Mouse (Mus musculus): Measurements from ENCODE around the gene 1700020A23Rik. TPM values are rescaled to one million over a fixed set of nuclear protein-coding genes. Genes with fewer than 3 reads are reported as not detected.

Gene 1700020A23Rik
- polyA plus RNA-seq, 1 experiment, result not detected

DNA sequence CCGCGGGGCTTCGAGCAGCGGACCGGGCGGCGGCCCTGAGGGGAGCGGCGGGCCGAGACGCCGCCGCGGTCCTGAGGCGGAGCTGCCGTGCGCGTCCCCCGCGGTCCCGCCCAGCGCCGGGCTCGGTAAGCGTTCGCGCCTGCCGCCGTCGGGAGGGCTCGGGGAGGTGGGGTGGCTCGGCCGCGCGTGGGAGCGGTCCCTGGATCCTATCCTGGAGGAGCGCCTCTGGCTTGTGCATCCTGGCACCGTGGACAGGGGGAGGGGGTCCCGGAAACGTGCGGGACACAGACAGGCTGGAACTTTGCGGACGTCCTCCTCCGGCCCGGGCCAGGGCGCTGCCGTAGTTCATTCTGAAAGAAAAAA, 45.4 kb downstream of the 1700020A23Rik start:
- Histone ChIP-seq H3K4me3 (replicated peaks; ENCODE audit: control insufficient read depth, low read depth, low read length) (peak overlapping the region; percentile 98), H3K27ac (ENCODE audit: control insufficient read depth, insufficient read depth, low read depth, low read length, poor library complexity) (peak overlapping the region; percentile 89), H3K4me1 (ENCODE audit: control insufficient read depth, insufficient read depth, low read length) (no peaks in the 10 kb centered on the region; the same call in 1 of the 2 replicates)
- WGBS, result under 1% methylated on average over 47 of the region's 47 CpGs
- TF ChIP-seq POLR2A (IDR thresholded peaks at IDR 0.05; ENCODE audit: borderline replicate concordance, control insufficient read depth, low read depth, low read length), result no peak
- TF ChIP-seq CTCF (IDR thresholded peaks at IDR 0.05; ENCODE audit: control insufficient read depth, insufficient read depth, low read length), result no peak

DNA sequence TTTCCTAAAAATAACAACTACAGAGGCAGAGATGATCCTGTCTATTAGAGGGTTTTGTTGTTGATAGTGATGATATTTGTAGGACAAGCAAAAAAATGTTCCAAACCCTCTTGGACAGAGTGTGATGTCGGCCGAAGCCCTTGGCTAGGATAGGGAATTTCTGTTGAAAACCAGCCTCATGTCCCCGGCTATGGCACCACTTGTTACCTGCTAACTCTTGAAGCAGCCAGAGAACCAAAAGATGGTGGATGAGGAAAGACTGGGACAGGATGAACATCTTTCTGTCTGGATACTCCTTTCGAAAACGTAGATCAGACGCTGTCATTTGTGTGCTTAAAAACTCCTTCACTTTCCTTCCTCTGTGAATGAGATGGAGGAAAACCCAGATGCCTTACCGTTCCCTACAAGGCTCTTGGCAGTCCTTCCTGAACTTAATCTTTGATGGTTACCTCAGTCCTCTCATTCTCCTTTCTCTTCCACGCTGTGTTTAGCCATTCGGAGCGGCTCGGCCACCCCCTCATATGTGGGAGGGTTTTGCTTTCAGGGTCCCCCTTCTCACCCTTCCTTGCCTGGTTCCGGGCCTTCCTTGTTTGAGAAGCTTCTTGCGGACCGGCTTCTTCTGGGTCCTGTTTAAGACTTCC, 46.1 kb downstream of the 1700020A23Rik start:
- Histone ChIP-seq H3K4me1 (ENCODE audit: control insufficient read depth, insufficient read depth, low read length) (no peaks in the 10 kb centered on the region; the same call in 1 of the 2 replicates), H3K4me3 (replicated peaks; ENCODE audit: control insufficient read depth, low read depth, low read length) (peak overlapping the region; percentile 37), H3K27ac (ENCODE audit: control insufficient read depth, insufficient read depth, low read depth, low read length, poor library complexity) (no peak overlapping the region)
- TF ChIP-seq CTCF (IDR thresholded peaks at IDR 0.05; ENCODE audit: control insufficient read depth, insufficient read depth, low read length) (no peak), POLR2A (IDR thresholded peaks at IDR 0.05; ENCODE audit: borderline replicate concordance, control insufficient read depth, low read depth, low read length) (no peak)
- 53% methylated on average over 14 of the region's 14 CpGs for WGBS

DNA sequence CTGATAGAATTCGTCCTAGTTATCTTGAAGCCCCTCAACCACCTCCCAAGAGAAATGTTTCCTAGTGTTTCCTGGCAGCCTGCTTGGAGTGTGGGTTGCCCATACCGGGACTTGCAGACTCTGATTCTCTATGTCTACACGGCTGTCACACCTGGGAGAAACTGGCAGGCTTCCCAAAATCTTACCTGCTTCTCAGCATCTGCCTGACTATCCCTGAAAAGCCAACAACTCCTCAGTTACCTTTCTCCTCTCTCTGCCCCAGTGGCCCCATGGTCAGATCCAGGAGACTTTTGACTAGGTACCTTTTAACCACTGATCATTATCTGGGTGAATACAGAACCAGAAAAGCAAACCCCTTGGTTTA, 46.6 kb downstream of the 1700020A23Rik start:
- no peak overlapping the region for H3K4me3 ChIP-seq (replicated peaks; ENCODE audit: control insufficient read depth, low read depth, low read length)
- H3K4me1 ChIP-seq (ENCODE audit: control insufficient read depth, insufficient read depth, low read length), result no peaks in the 10 kb centered on the region; the same call in 1 of the 2 replicates
- WGBS, result 41% methylated on average over 3 of the region's 3 CpGs
- H3K27ac ChIP-seq (ENCODE audit: control insufficient read depth, insufficient read depth, low read depth, low read length, poor library complexity), result no peak overlapping the region
- TF ChIP-seq CTCF (IDR thresholded peaks at IDR 0.05; ENCODE audit: control insufficient read depth, insufficient read depth, low read length) (no peak), POLR2A (IDR thresholded peaks at IDR 0.05; ENCODE audit: borderline replicate concordance, control insufficient read depth, low read depth, low read length) (no peak)

DNA sequence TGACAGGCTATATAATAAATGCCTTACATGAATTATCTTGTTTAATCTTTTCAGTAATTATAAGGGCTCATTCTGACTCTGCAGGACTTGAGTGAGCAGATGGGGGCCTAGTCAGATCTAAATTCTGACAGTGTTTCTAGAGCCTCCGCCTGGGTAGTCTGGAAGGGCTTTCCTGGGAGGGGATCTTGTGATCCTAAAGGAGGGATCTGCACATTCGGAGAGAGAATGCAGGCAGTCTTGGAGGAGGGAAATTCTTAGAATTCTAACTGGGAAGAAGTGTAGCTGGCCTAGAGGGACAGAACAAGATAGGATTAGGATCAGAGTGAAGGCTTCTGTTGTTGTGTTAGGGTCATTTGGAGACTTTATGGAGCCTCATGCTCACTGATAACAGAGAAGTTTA, 47.2 kb downstream of the 1700020A23Rik start:
- H3K4me3 ChIP-seq (replicated peaks; ENCODE audit: control insufficient read depth, low read depth, low read length), result no peak overlapping the region
- no peaks in the 10 kb centered on the region; the same call in 1 of the 2 replicates for H3K4me1 ChIP-seq (ENCODE audit: control insufficient read depth, insufficient read depth, low read length)

DNA sequence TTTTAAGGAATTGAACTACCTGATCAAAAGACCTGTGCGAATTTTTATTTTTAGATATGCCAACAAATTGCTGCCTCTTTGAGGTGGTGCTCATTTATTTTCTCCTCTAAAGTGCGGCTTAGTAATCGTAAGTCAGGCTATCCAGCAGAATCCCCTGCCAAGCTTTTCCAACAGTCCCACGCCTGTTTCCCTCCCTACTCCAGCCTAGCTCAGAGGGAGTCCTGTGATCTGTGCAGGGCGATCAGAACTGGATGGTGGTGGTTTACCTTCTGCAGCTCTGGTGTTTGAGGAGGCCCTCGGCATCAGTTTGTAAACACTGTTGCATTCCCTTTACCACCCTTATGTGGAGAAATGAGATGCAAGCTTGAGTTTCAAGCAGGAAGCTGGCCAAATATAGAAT, 48.4 kb downstream of the 1700020A23Rik start:
- H3K4me3 ChIP-seq (replicated peaks; ENCODE audit: control insufficient read depth, low read depth, low read length), result no peak overlapping the region
- TF ChIP-seq CTCF (IDR thresholded peaks at IDR 0.05; ENCODE audit: control insufficient read depth, insufficient read depth, low read length) (no peak), POLR2A (IDR thresholded peaks at IDR 0.05; ENCODE audit: borderline replicate concordance, control insufficient read depth, low read depth, low read length) (no peak)
- no peak overlapping the region for H3K27ac ChIP-seq (ENCODE audit: control insufficient read depth, insufficient read depth, low read depth, low read length, poor library complexity)
- H3K4me1 ChIP-seq (ENCODE audit: control insufficient read depth, insufficient read depth, low read length), result no peaks in the 10 kb centered on the region; the same call in 1 of the 2 replicates
- 76% methylated on average over 6 of the region's 6 CpGs for WGBS

More for the DNA sequence above, 47.2 kb downstream of the 1700020A23Rik start:
- WGBS, result 87% methylated on average over 2 of the region's 2 CpGs
- TF ChIP-seq CTCF (IDR thresholded peaks at IDR 0.05; ENCODE audit: control insufficient read depth, insufficient read depth, low read length) (no peak), POLR2A (IDR thresholded peaks at IDR 0.05; ENCODE audit: borderline replicate concordance, control insufficient read depth, low read depth, low read length) (no peak)
- no peak overlapping the region for H3K27ac ChIP-seq (ENCODE audit: control insufficient read depth, insufficient read depth, low read depth, low read length, poor library complexity)

DNA sequence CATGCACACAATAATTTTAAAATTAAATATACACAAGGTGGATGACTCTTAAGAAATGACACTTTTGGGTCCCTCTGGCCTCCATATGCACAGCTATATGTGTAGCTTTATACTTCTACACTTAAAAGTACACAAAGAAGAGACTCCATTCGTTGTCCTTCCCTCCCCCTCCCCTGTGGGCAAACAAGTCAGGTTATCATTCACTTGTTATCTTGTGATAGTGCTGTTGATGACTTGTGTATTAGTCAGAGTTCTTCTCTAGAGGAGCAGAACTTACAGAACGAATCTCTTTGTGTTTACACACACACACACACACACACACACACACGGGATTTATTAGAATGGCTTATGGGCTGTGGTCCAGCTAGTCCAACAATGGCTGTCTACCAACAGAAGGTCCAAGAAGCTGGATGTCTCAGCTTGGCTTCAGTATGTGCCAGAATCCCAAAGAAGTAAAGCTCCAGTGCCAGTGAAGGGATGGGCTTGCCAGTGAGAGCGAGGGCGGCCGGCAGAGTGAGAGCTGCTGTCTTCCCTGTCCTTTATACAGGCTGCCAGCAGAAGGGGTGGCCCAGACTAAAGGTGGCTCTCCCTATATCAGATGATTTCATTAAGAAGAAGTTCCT, 49.8 kb downstream of the 1700020A23Rik start:
- Histone ChIP-seq H3K4me3 (replicated peaks; ENCODE audit: control insufficient read depth, low read depth, low read length) (no peak overlapping the region), H3K4me1 (ENCODE audit: control insufficient read depth, insufficient read depth, low read length) (no peaks in the 10 kb centered on the region; the same call in 1 of the 2 replicates), H3K27ac (ENCODE audit: control insufficient read depth, insufficient read depth, low read depth, low read length, poor library complexity) (no peak overlapping the region)
- TF ChIP-seq CTCF (IDR thresholded peaks at IDR 0.05; ENCODE audit: control insufficient read depth, insufficient read depth, low read length), result no peak
- 75% methylated on average over 6 of the region's 6 CpGs for WGBS

Other genes with a start within 250 kb of the 1700020A23Rik start
- 103 and 113 TPM in 2 replicates for gene Snrpb, start 225.9 kb upstream of the 1700020A23Rik start, polyA plus RNA-seq (2011; ENCODE audit: insufficient read depth, insufficient read length, low replicate concordance, missing spikeins)
- not detected in 2 replicates for gene Tmc2, start 210.1 kb upstream of the 1700020A23Rik start, polyA plus RNA-seq (2011; ENCODE audit: insufficient read depth, insufficient read length, low replicate concordance, missing spikeins)
- gene Nop56, start 130.8 kb upstream of the 1700020A23Rik start, polyA plus RNA-seq (2011; ENCODE audit: insufficient read depth, insufficient read length, low replicate concordance, missing spikeins), result 187 and 375 TPM in 2 replicates
- 63.9 and 78.0 TPM in 2 replicates for gene Idh3b, start 120.7 kb upstream of the 1700020A23Rik start, polyA plus RNA-seq (2011; ENCODE audit: insufficient read depth, insufficient read length, low replicate concordance, missing spikeins)
- gene Ebf4, start 110.1 kb upstream of the 1700020A23Rik start, polyA plus RNA-seq (2011; ENCODE audit: insufficient read depth, insufficient read length, low replicate concordance, missing spikeins), result 0.50 TPM in 1 of 2 replicates, not detected in the other
- 10.6 and 11.8 TPM in 2 replicates for gene Cpxm1, start 7.7 kb upstream of the 1700020A23Rik start, polyA plus RNA-seq (2011; ENCODE audit: insufficient read depth, insufficient read length, low replicate concordance, missing spikeins)
- gene Gm28372, start within 50 bp of the 1700020A23Rik start, polyA plus RNA-seq (2011; ENCODE audit: insufficient read depth, insufficient read length, low replicate concordance, missing spikeins), result not detected in 2 replicates
- gene Tmem239, start 1.2 kb downstream of the 1700020A23Rik start, polyA plus RNA-seq (2011; ENCODE audit: insufficient read depth, insufficient read length, low replicate concordance, missing spikeins), result not detected in 2 replicates
- gene Vps16, start 19.1 kb downstream of the 1700020A23Rik start, polyA plus RNA-seq (2011; ENCODE audit: insufficient read depth, insufficient read length, low replicate concordance, missing spikeins), result 166 and 195 TPM in 2 replicates
- gene Pced1a, start 19.4 kb downstream of the 1700020A23Rik start, polyA plus RNA-seq (2011; ENCODE audit: insufficient read depth, insufficient read length, low replicate concordance, missing spikeins), result 6.1 and 8.5 TPM in 2 replicates
- 25.6 and 33.1 TPM in 2 replicates for gene Ptpra, start 45.0 kb downstream of the 1700020A23Rik start, polyA plus RNA-seq (2011; ENCODE audit: insufficient read depth, insufficient read length, low replicate concordance, missing spikeins)
- gene Mrps26, start 158.5 kb downstream of the 1700020A23Rik start, polyA plus RNA-seq (2011; ENCODE audit: insufficient read depth, insufficient read length, low replicate concordance, missing spikeins), result 33.2 and 57.4 TPM in 2 replicates
- gene Oxt, start 170.9 kb downstream of the 1700020A23Rik start, polyA plus RNA-seq (2011; ENCODE audit: insufficient read depth, insufficient read length, low replicate concordance, missing spikeins), result not detected in 2 replicates
- not detected in 2 replicates for gene Avp, start 177.3 kb downstream of the 1700020A23Rik start, polyA plus RNA-seq (2011; ENCODE audit: insufficient read depth, insufficient read length, low replicate concordance, missing spikeins)
- 2.5 and 3.1 TPM in 2 replicates for gene Fastkd5, start 224.8 kb downstream of the 1700020A23Rik start, polyA plus RNA-seq (2011; ENCODE audit: insufficient read depth, insufficient read length, low replicate concordance, missing spikeins)
- 2.3 and 5.4 TPM in 2 replicates for gene Ubox5, start 224.8 kb downstream of the 1700020A23Rik start, polyA plus RNA-seq (2011; ENCODE audit: insufficient read depth, insufficient read length, low replicate concordance, missing spikeins)
- gene Lzts3, start 237.5 kb downstream of the 1700020A23Rik start, polyA plus RNA-seq (2011; ENCODE audit: insufficient read depth, insufficient read length, low replicate concordance, missing spikeins), result 0.72 and 2.6 TPM in 2 replicates